Mouse (Mus musculus): Measurements from ENCODE around the gene Spock1. TPM values are rescaled to one million over a fixed set of nuclear protein-coding genes. Genes with fewer than 3 reads are reported as not detected.
"Not testable (repeated sequence)": the region's sequence is repeated elsewhere in the genome, so short reads cannot be mapped to it uniquely, and the experiment has no call there.

Gene Spock1
- polyA plus RNA-seq, 1 experiment from 2014 or later = 45.1 TPM

GRCm38 (mm10) chr13:57519790-57520189 is 388.3 kb downstream of the Spock1 start:
- Histone ChIP-seq H3K4me1 (replicated peaks) (peaks cover 23% of the 10 kb centered on the region), H3K4me3 (replicated peaks) (no peak overlapping the region), H3K9ac (replicated peaks) (no peak overlapping the region), H3K27ac (peak overlapping the region; percentile 30; the same call in 1 of the 2 replicates), H3K27me3 (no peaks in the 10 kb centered on the region), H3K9me3 (0 out of 2 replicates have a peak, but pooled peaks cover 5% of the 10 kb centered on the region), H3K36me3 (no peaks in the 10 kb centered on the region), H3K4me2 (replicated peaks) (no peak overlapping the region)
- WGBS = 39% methylated on average over 11 of the region's 11 CpGs
- peak; percentile 56; the same call in 1 of the 2 replicates for ATAC-seq

- no peaks in the 10 kb centered on the region for H3K27me3 ChIP-seq
- WGBS = 86% methylated on average over 11 of the region's 11 CpGs
- H3K27ac ChIP-seq = no peak overlapping the region
- H3K4me3 ChIP-seq (replicated peaks) = no peak overlapping the region
- no peaks in the 10 kb centered on the region for H3K36me3 ChIP-seq
- H3K9ac ChIP-seq (replicated peaks) = no peak overlapping the region
- no peaks in the 10 kb centered on the region for H3K9me3 ChIP-seq
- no peak for ATAC-seq
- no peak overlapping the region for H3K4me2 ChIP-seq (replicated peaks)
- peaks cover 16% of the 10 kb centered on the region for H3K4me1 ChIP-seq (replicated peaks)
Measured at GRCm38 (mm10) chr13:57515737-57516136, 392.4 kb downstream of the Spock1 start.

- no peak overlapping the region for H3K4me3 ChIP-seq (replicated peaks)
- no peaks in the 10 kb centered on the region for H3K36me3 ChIP-seq
- H3K4me1 ChIP-seq (replicated peaks) = no peaks in the 10 kb centered on the region
- H3K9me3 ChIP-seq = no peaks in the 10 kb centered on the region
- H3K4me2 ChIP-seq (replicated peaks) = no peak overlapping the region
- no peak overlapping the region for H3K9ac ChIP-seq (replicated peaks)
- WGBS = 87% methylated on average over 7 of the region's 7 CpGs
- H3K27ac ChIP-seq = no peak overlapping the region
- no peaks in the 10 kb centered on the region for H3K27me3 ChIP-seq
- no peak for ATAC-seq
Measured at GRCm38 (mm10) chr13:57501552-57501951, 406.6 kb downstream of the Spock1 start.

- H3K4me3 ChIP-seq (replicated peaks) = no peak overlapping the region
- no peaks in the 10 kb centered on the region for H3K4me1 ChIP-seq (replicated peaks)
- WGBS = 78% methylated on average over 7 of the region's 7 CpGs
- H3K9ac ChIP-seq (replicated peaks) = no peak overlapping the region
- H3K36me3 ChIP-seq = no peaks in the 10 kb centered on the region
- no peaks in the 10 kb centered on the region for H3K9me3 ChIP-seq
- ATAC-seq = no peak
- H3K27ac ChIP-seq = no peak overlapping the region
- H3K27me3 ChIP-seq = no peaks in the 10 kb centered on the region
- no peak overlapping the region for H3K4me2 ChIP-seq (replicated peaks)
Measured at GRCm38 (mm10) chr13:57496778-57497177, 411.4 kb downstream of the Spock1 start.

- no peak overlapping the region for H3K9ac ChIP-seq (replicated peaks)
- no peak for ATAC-seq
- no peaks in the 10 kb centered on the region for H3K9me3 ChIP-seq
- H3K27me3 ChIP-seq = no peaks in the 10 kb centered on the region
- no peaks in the 10 kb centered on the region for H3K4me1 ChIP-seq (replicated peaks)
- no peaks in the 10 kb centered on the region for H3K36me3 ChIP-seq
- no peak overlapping the region for H3K4me2 ChIP-seq (replicated peaks)
- no peak overlapping the region; the same call in 1 of the 2 replicates for H3K27ac ChIP-seq
- WGBS = 36% methylated on average over 1 of the region's 1 CpGs
- no peak overlapping the region for H3K4me3 ChIP-seq (replicated peaks)
Measured at GRCm38 (mm10) chr13:57494838-57495237, 413.3 kb downstream of the Spock1 start.

GRCm38 (mm10) chr13:57488926-57489325 is 419.2 kb downstream of the Spock1 start:
- Histone ChIP-seq H3K36me3 (no peaks in the 10 kb centered on the region), H3K4me1 (replicated peaks) (peaks cover 5% of the 10 kb centered on the region; the same call in 1 of the 2 replicates), H3K4me2 (replicated peaks) (no peak overlapping the region), H3K27ac (no peak overlapping the region), H3K4me3 (replicated peaks) (no peak overlapping the region), H3K27me3 (no peaks in the 10 kb centered on the region), H3K9ac (replicated peaks) (no peak overlapping the region), H3K9me3 (no peaks in the 10 kb centered on the region)
- no peak for ATAC-seq
- 91% methylated on average over 8 of the region's 8 CpGs for WGBS

- Histone ChIP-seq H3K4me2 (replicated peaks) (no peak overlapping the region), H3K9me3 (no peaks in the 10 kb centered on the region), H3K27me3 (no peaks in the 10 kb centered on the region), H3K9ac (replicated peaks) (no peak overlapping the region), H3K4me1 (replicated peaks) (peaks cover 5% of the 10 kb centered on the region; the same call in 1 of the 2 replicates), H3K27ac (no peak overlapping the region), H3K4me3 (replicated peaks) (no peak overlapping the region), H3K36me3 (no peaks in the 10 kb centered on the region)
- no peak for ATAC-seq
- 82% methylated on average over 16 of the region's 16 CpGs for WGBS
Measured at GRCm38 (mm10) chr13:57484426-57485168, 423.5 kb downstream of the Spock1 start.

GRCm38 (mm10) chr13:57476700-57477099 is 431.4 kb downstream of the Spock1 start:
- WGBS = 32% methylated on average over 6 of the region's 6 CpGs
- no peak overlapping the region for H3K9ac ChIP-seq (replicated peaks)
- no peaks in the 10 kb centered on the region for H3K36me3 ChIP-seq
- H3K27me3 ChIP-seq = no peaks in the 10 kb centered on the region
- H3K4me2 ChIP-seq (replicated peaks) = no peak overlapping the region
- no peaks in the 10 kb centered on the region for H3K9me3 ChIP-seq
- no peak overlapping the region for H3K4me3 ChIP-seq (replicated peaks)
- ATAC-seq = no peak
- no peak overlapping the region for H3K27ac ChIP-seq
- H3K4me1 ChIP-seq (replicated peaks) = peaks cover 19% of the 10 kb centered on the region

DNA sequence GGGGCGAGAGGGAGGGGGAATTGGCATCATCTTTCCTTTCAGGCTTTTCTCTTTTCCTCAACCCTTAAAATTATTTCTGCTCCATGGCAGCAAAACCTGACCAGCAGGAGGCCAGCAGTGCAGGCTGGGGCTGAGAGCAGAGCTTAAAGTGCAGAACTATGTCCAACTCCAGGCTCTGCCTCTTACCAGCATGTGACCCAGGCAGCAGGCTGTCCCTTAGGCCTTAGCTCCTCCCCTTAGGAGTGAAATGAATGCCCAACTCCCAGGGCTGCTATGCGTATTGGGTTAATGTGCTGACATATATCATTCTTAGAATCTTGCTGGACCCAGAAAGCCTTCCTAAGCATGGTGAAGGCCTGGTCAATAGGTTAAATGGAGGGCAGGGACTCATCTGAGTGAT is 434.1 kb downstream of the Spock1 start:
- ATAC-seq = no peak
- Histone ChIP-seq H3K4me1 (replicated peaks) (peaks cover 22% of the 10 kb centered on the region), H3K4me2 (replicated peaks) (no peak overlapping the region), H3K4me3 (replicated peaks) (no peak overlapping the region), H3K36me3 (no peaks in the 10 kb centered on the region), H3K9me3 (no peaks in the 10 kb centered on the region), H3K27ac (0 out of 2 replicates have a peak overlapping the region, but pooled peaks have one; percentile 3), H3K27me3 (no peaks in the 10 kb centered on the region), H3K9ac (replicated peaks) (no peak overlapping the region)
- 73% methylated on average over 2 of the region's 2 CpGs for WGBS

GRCm38 (mm10) chr13:57470922-57471321 is 437.2 kb downstream of the Spock1 start:
- not testable (repeated sequence) for ATAC-seq; H3K4me2 ChIP-seq (replicated peaks); H3K36me3 ChIP-seq; H3K4me3 ChIP-seq (replicated peaks); H3K27ac ChIP-seq; H3K9me3 ChIP-seq; H3K27me3 ChIP-seq; H3K9ac ChIP-seq (replicated peaks)
- 57% methylated on average over 4 of the region's 4 CpGs for WGBS
- peaks cover 22% of the 10 kb centered on the region for H3K4me1 ChIP-seq (replicated peaks)

GRCm38 (mm10) chr13:57459978-57460377 is 448.2 kb downstream of the Spock1 start:
- H3K36me3 ChIP-seq = no peaks in the 10 kb centered on the region
- H3K4me2 ChIP-seq (replicated peaks) = no peak overlapping the region
- H3K27ac ChIP-seq = peak overlapping the region; percentile 40; the same call in 1 of the 2 replicates
- no peaks in the 10 kb centered on the region for H3K27me3 ChIP-seq
- ATAC-seq = no peak
- H3K9me3 ChIP-seq = no peaks in the 10 kb centered on the region
- no peaks in the 10 kb centered on the region; the same call in none of the 2 replicates for H3K4me1 ChIP-seq (replicated peaks)
- WGBS = 72% methylated on average over 8 of the region's 8 CpGs
- H3K4me3 ChIP-seq (replicated peaks) = no peak overlapping the region
- no peak overlapping the region for H3K9ac ChIP-seq (replicated peaks)

- H3K4me1 ChIP-seq (replicated peaks) = peaks cover 22% of the 10 kb centered on the region
- peak; percentile 88 for ATAC-seq
- no peaks in the 10 kb centered on the region for H3K27me3 ChIP-seq
- no peak overlapping the region for H3K9ac ChIP-seq (replicated peaks)
- H3K36me3 ChIP-seq = no peaks in the 10 kb centered on the region
- H3K4me2 ChIP-seq (replicated peaks) = no peak overlapping the region
- no peaks in the 10 kb centered on the region for H3K9me3 ChIP-seq
- WGBS = 15% methylated on average over 11 of the region's 11 CpGs
- peak overlapping the region; percentile 54 for H3K27ac ChIP-seq
- no peak overlapping the region for H3K4me3 ChIP-seq (replicated peaks)
Measured at GRCm38 (mm10) chr13:57450189-57450821, 457.8 kb downstream of the Spock1 start.

All from midbrain, embryonic 13.5 days (tissue).